Mouse (Mus musculus) fat pad, adult 2 months (tissue): Measurements from ENCODE around the gene Ldb1.

Experiments
- DNase-seq: peaks from one replicate; pipeline ENCODE4 v3.0.0-alpha.2; 2011; ENCODE audit warnings: low read depth, low spot score; ENCODE audit errors: extremely low read depth

Gene Ldb1

DNA sequence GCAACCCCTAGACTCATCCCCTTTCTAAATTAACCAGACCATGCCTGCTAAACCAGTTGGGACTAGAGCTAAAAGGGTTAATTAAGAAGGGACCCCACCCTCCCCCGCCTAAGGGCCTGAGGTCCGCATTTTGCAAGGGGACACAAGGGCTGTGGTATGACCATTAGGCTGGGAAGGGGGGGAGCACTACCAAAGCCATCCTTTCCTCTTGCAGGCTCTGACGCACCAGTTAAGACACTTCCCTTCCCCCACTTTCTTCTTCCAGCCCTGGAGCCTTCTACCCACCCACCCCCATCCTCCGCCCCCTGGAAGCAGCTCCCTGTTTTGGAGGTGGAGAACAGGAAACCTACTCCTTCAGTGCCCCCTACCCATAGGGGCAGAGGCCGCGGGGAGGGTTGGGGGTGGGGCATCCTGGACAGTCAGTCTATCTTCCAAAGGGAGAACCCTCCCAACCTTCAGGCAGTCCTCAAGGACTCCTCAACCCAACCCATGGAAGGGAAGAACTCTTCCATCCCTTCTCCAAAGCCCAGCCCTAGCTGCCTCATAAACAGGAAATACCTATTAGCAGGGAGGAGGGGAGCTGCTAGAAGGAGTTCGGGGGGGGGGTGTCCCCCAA, 790 bp upstream of the Ldb1 start:
- no peak for DNase-seq

GRCm38 (mm10) chr19:46044271-46044992, 582 bp downstream of the Ldb1 start, which contains the start of gene Pprc1:
Gene Pprc1, plus strand, starts transcription at chr19:46044886.
- no peak for DNase-seq

DNA sequence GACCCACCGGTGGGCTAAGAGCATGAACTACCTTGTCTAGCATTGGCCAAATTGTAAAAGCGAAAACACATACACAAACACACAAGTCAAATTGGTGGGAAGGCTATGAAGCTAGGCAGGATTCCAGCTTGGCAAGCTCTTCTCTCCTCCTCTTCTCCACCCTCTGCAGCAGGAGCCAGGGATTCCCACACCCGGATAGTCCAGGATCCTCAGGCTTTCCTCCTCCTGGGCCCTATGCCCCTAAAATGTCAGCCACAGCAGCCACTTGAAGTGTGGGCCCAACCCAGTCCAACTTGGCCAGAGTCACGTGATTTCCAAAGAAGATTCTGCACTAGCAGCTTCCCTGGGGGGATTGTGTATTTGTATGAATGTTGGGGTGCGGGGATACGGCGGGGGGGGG, 1.6 kb downstream of the Ldb1 start:
- no peak for DNase-seq

DNA sequence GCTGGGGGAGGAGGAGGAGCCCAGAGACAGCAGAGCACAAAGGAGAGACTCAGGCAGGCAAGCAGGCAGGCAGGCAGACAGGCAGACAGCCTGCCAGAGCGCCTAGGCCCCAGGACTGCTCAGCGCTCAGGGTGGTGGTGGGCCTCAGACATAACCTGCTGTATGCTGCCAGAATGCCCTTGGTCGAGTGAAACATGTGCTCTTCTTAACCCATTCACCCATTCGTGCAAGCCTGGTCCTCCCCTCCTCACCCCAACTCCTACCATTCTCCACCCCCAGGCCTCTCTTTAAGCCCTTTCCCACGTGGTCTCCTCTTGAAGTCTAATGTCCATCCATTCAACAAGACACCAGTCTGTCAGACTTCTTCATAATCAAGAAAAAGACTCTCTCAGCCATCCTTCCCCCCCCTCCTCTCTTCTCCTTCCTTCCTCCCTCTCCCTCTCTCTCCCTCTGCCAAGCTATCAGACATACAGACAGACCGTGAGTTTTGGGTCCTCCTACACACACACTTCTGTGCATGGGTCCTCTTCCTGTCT, 2.5 kb downstream of the Ldb1 start:
- DNase-seq: no peak

DNA sequence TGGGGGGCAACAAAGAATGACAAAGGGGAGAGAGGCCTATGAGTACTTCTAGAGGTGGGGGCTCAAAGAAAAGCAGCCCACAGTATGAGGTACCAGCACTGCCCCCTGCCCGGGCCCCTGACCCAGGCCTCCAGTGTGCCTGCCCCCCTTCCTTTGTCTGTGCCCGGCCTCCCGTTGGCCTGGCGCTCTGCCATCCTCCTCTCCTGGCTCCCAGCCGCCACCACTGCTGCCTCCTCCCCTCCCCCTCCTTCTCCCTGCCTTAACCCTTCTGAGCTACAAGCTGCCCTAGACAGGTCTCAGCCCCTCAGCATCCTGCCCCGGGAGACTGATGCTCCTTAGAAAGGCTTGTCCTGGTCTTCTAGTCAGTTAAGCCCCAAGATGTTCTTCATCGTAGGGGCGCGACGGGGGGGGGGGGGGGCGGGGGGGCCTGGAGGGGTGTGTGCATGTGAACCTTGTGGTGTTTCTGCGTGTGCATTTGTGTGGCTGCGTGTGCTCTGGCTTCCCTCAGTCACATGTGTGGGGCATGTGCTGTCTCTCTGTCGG, 3.0 kb downstream of the Ldb1 start:
- DNase-seq: no peak

DNA sequence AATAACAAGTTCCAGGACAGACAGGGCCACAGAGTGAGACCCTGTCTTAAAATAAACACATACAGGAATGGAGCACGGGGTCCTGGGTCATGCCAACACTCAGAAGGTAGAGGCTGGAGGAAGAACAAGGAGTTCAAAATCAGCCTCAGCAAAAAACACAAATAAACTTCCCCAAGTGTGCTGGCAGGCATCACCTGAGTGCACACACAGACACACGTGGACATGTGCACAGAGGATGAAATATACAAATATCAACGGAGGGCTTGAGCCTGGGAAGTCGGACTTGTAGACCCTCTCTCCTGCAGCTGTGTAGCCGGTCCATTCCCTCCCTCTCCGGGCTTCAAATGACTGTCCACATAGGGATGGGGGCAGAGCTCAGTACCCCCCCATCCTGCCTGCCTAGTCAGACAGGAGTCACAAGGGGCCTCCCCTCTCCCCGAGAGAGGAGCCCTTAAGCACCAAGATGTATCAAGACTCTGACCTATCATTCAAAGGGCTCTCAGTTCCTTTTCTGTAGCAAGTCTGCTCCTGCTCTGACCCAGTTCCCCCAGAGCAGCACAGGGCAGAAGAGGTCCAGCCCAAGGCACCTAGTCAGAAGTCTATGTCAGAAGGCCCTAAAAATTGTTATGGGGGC, 3.6 kb downstream of the Ldb1 start:
- DNase-seq: no peak

- DNase-seq: no peak
Observed at GRCm38 (mm10) chr19:46040149-46040902, 4.7 kb downstream of the Ldb1 start.

- DNase-seq: no peak
Observed at GRCm38 (mm10) chr19:46039478-46039877, 5.5 kb downstream of the Ldb1 start.

GRCm38 (mm10) chr19:46038851-46039260, 6.2 kb downstream of the Ldb1 start:
- DNase-seq: no peak

DNA sequence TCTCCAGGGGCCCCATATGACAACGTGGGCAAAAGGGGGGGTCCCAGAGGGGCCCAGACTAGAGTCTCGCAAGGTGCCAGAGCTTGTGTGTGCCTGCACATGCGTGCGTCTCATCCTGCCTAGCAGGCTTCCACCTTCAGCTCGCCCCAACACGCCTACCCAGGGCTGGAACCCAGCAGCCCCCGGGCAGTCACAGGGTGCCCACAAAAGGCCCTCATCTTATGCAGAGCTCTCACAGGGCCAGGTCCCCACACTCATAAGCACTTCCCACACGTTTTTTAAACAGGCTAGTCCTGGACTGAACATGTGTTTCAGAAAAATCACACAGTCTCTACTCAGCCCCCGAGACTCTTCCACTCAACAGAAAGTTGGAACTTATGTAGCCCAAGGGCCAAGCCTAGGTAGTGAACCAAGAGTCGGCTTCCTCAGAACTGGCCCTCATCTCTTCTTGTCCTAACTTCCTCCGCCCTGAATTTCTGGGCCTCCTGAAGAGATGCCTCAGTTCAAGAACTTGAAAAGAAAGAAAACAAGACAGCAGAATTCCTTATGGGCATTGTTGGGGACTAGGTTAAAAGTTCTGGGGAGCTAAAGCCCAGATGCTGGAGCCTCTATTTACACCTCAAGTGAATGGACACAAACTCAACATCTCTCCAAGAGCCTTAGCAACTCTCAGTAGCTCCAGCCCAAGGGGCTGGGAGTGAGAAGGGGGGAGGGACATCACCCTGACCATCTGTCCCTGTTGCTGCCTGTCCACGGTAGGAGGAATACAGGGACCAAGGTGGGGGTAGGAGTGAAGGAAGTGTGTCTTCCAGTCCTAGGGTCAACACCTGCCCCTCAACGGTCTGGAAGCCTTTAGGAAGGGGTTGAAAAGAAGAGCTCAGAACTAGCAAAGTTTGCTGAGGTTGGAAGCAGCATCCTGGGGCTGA, 6.8 kb downstream of the Ldb1 start:
- no peak for DNase-seq

DNA sequence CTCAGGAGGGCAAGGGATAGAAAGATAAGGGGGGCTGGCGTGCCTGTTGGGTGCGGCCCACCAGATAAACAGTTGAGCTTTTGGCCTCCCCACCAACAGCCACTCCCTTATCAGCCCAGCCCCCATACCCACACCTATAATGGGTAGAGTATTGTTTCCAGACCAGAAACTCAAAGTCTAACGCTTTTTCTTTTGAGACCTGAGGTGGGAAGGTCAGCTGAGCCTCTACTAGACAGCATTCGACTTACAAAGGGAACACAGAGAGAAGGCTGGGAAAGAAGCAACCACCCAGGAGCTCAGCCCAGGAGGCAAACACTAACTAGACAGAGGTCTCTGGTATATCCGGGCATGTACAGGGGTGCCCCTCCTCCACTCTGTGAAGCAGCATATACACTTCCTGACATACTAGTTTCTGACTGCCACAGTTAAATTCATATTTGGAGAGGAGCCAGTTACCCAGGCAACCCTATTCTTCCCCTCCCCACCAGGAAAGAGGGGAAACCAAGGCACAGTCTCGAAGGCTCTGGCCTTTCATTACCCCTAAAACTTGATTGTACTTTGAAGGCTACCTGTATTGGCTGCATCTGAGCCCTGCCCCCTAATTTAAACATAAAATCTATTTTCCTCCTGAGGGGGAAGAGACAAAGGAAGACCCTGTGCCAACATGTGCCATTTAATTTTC, 7.6 kb downstream of the Ldb1 start:
- no peak for DNase-seq

DNA sequence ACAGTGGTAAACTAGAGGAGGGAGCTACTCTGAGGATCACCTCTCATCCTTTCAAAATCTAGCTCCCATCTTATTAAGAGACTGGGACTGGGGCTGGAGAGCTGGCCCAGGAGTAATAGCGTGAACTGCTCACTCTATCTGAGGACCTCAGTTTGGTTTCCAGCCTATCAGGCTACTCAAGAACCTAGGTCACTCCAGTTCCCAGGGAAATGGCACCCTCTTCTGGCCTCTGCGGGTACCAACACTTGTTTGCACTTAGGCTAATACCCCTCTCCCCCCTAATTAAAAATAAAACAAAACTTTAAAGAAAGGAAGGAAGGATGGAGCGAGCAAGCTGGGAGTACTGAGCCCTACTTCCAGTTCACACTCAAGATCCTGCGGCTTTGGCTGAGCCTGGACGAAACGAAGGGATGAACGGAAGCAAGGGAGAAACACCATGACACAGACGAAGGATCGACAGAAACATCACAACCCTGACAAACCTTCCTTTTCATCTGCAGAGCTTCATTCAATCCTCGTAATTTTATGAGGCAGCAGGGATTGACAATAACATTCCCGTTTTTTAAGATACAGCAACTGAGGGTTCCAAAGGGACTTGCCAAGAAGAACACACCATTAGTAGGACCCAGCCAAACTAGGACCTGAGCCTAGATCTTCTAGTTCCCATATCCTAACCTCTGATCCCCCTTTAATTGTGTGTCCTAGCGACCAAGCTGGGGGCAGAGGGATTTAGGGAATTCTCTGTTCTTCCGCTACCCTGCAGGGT, 8.4 kb downstream of the Ldb1 start:
- DNase-seq: no peak

- DNase-seq: no peak
Observed at GRCm38 (mm10) chr19:46035971-46036370, 9.0 kb downstream of the Ldb1 start.

DNA sequence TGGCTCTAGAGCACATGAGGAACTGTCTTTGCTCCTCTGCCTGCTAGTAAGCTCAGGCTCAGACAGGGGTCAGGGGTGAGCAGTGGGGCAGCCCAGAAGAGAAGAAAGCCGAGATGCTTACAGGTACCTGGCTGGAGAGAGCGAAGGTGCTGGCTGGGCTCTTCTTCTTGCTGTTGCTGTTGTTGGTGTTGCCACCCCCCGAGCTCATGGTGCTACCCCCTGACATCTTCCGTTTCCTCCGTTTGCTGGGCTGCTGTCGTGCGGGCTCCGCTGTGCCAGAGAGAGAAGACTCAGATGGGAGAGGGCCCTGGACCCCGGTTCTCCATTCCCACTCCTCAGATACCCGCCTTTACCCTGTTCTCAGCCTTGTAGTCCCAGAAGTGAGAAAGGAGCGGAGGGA, 11.1 kb downstream of the Ldb1 start:
- no peak for DNase-seq

GRCm38 (mm10) chr19:46032731-46033510, 12.1 kb downstream of the Ldb1 start:
- DNase-seq: no peak

DNA sequence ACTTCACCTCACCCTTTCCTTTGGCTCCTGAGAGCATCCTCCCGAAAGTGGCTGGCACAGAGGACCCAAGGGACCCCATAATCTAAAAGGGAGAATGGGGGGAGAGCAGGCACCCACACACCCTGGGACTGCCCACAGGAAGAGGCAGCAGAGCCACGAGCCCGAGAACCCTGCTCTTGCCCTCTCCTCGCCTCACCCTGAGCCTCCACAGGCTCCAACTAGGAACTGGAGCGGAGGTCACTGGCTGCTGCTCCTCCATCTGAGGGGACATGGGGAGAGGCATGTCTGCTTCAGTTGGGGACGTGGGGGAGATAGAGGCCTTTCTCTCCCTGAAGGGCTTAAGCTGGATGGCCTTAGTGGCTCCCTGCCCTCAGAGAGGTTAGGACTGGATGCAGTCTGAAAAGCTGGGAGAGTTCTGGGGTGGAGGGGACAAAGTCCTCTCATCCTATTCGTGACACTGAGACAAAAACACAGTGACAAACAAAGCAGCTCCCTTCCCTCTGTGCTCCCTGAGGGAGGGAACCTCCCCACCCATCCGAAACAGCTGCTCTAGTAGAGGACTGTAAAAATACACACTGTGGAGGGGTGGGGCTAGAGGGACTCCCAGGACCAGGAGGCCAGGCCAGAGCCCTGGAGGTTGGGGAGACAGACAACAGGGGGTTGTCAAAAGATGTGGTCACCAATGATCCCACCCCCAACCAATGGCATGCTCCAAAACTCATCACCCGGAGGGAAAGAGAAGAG, 13.2 kb downstream of the Ldb1 start:
- DNase-seq: no peak
